Mouse (Mus musculus) ovary, adult 10 weeks (tissue): Measurements from ENCODE around the gene Cript. TPM values are rescaled to one million over a fixed set of nuclear protein-coding genes. Genes with fewer than 3 reads are reported as not detected.

ENCODE experiments used
- polyA plus RNA-seq: library from polyadenylated mRNA; stranded (reverse); fragments of 350-450 nt; fragmentation: Illumina TruSeq; extraction: RNeasy Lipid Tissue Mini Kit (QIAGEN cat#74804); gene quantifications from one replicate; pipeline ENCODE4 v1.2.3, GENCODE M21; 2014

The Cript gene
- 315 TPM for polyA plus RNA-seq

DNA sequence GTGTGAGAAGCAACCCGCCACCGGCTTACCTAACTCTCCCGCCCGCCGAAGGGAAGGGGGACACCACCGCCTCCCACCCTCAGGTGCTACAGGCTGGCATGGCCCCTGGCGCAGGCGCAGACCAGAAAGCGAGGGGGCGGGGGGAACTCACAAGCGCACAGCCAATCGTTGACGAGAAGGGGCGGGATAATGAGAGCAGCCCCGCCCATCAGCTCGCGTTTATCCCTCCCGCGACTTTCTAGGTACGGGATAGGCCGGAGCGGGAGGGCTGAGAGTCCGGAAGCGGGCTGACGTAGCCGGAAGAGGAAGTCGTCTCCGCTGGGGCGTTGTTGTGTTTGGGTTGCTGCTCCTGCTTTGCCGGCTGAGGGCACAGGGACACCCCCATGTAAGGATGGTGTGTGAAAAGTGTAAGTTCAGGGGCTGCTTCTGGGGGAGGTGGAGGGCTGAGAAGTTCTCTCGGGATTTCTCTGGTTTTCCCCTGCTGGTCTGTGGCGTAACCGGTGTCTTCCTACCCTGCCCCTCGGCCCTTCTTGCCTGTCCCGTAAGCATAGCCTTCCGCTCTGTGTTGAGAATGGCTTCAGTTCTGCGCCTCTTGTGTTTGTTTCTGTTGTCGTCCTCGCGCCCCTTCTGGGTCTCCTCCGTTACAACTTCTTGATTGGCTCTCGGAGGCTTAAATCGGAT is at the start of gene Cript, which contains the start of gene Pigf:
Gene Cript (plus strand): TSS at position 282 of the 681 bp plus-strand sequence.
Gene Pigf (minus strand): TSS at position 138 of the 681 bp plus-strand sequence.

Other genes starting within 250 kb of the Cript start
- not detected for gene Tmem247, start 108.2 kb upstream of the Cript start, polyA plus RNA-seq
- gene Atp6v1e2, start 77.7 kb upstream of the Cript start, polyA plus RNA-seq = not detected
- 105 TPM for gene Rhoq, start 62.5 kb upstream of the Cript start, polyA plus RNA-seq
- 48.4 TPM for gene Pigf, start 144 bp upstream of the Cript start, polyA plus RNA-seq
- 28.6 TPM for gene Socs5, start 82.1 kb downstream of the Cript start, polyA plus RNA-seq
- gene Mcfd2, start 240.4 kb downstream of the Cript start, polyA plus RNA-seq = 98.7 TPM